Mouse (Mus musculus): ENCODE measurements around the gene Ucn. TPM values are rescaled to one million over a fixed set of nuclear protein-coding genes. Genes with fewer than 3 reads are reported as not detected.

Gene Ucn
- polyA plus RNA-seq, 1 experiment = not detected

DNA sequence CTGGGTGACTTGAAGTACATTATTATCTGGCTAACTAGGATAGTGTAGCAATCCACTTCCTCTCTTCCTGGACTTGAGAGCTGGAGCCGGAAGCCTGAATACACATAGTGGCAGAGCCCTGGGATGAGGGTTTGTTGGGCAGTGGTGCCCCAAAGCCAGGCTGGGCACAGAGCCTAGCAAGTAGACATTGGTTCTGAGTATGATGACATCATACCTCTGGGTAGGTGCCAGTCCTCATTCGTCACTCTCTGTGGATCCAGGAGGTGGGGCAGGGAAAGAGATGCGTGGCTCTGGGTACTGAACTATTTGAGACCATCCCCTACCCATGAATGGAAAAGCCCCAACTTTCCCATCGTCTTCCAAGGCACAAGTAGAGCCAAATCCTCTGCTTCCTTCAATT, 11.2 kb upstream of the Ucn start:
- no peak for TF ChIP-seq EP300 (IDR thresholded peaks at IDR 0.05; ENCODE audit: insufficient read depth, low read depth, low read length)
- no peak for TF ChIP-seq POLR2A (IDR thresholded peaks at IDR 0.05; ENCODE audit: insufficient read depth, low read length)
- no peak for TF ChIP-seq CTCF (IDR thresholded peaks at IDR 0.05; ENCODE audit: low read depth, low read length)
- Histone ChIP-seq H3K4me3 (ENCODE audit: low read depth, low read length) (no peak overlapping the region), H3K9ac (ENCODE audit: low read depth, poor library complexity, severe bottlenecking) (no peak overlapping the region), H3K36me3 (ENCODE audit: control insufficient read depth, insufficient read depth, low read length, poor library complexity, severe bottlenecking) (peaks cover 2% of the 10 kb centered on the region), H3K9me3 (replicated peaks; ENCODE audit: control insufficient read depth, insufficient read depth, low read length, poor library complexity, severe bottlenecking) (no peaks in the 10 kb centered on the region), H3K4me1 (ENCODE audit: control insufficient read depth, insufficient read depth, low read length) (no peaks in the 10 kb centered on the region), H3K27me3 (ENCODE audit: control insufficient read depth, insufficient read depth, low read length, poor library complexity, severe bottlenecking) (no peaks in the 10 kb centered on the region), H3K27ac (ENCODE audit: insufficient read depth, low read length) (no peak overlapping the region)

GRCm38 (mm10) chr5:31138968-31139425, 368 bp upstream of the Ucn start:
- H3K27ac ChIP-seq (ENCODE audit: insufficient read depth, low read length) = no peak overlapping the region
- H3K9ac ChIP-seq (ENCODE audit: low read depth, poor library complexity, severe bottlenecking) = no peak overlapping the region
- no peaks in the 10 kb centered on the region for H3K9me3 ChIP-seq (replicated peaks; ENCODE audit: control insufficient read depth, insufficient read depth, low read length, poor library complexity, severe bottlenecking)
- no peak overlapping the region for H3K4me3 ChIP-seq (ENCODE audit: low read depth, low read length)
- H3K4me1 ChIP-seq (ENCODE audit: control insufficient read depth, insufficient read depth, low read length) = no peaks in the 10 kb centered on the region
- no peaks in the 10 kb centered on the region for H3K36me3 ChIP-seq (ENCODE audit: control insufficient read depth, insufficient read depth, low read length, poor library complexity, severe bottlenecking)
- TF ChIP-seq CTCF (IDR thresholded peaks at IDR 0.05; ENCODE audit: low read depth, low read length) (no peak), POLR2A (IDR thresholded peaks at IDR 0.05; ENCODE audit: insufficient read depth, low read length) (no peak), EP300 (IDR thresholded peaks at IDR 0.05; ENCODE audit: insufficient read depth, low read depth, low read length) (no peak)
- H3K27me3 ChIP-seq (ENCODE audit: control insufficient read depth, insufficient read depth, low read length, poor library complexity, severe bottlenecking) = peaks cover 12% of the 10 kb centered on the region; the same call in 1 of the 2 replicates

DNA sequence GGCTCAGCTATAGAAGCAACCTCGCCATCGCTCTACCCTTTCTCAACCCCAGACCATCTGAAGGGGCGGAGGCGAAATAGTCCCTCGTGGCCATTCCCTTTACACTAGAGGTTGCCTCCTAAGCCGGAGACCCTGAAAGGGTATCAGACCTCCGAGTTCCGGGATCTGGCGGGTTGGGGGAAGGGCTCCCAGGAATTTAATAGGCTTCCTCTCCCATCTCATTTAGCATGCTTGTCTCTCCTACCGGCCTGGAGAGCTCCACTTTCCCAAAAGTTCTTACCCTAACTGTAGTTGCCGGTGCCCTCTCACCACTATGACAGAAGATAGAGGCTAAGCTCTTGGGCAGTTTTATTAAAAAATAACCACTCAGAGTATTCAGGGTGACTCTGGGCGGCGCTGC, 971 bp downstream of the Ucn start:
- peaks cover 12% of the 10 kb centered on the region; the same call in 1 of the 2 replicates for H3K27me3 ChIP-seq (ENCODE audit: control insufficient read depth, insufficient read depth, low read length, poor library complexity, severe bottlenecking)
- H3K27ac ChIP-seq (ENCODE audit: insufficient read depth, low read length) = no peak overlapping the region
- H3K9me3 ChIP-seq (replicated peaks; ENCODE audit: control insufficient read depth, insufficient read depth, low read length, poor library complexity, severe bottlenecking) = no peaks in the 10 kb centered on the region
- TF ChIP-seq CTCF (IDR thresholded peaks at IDR 0.05; ENCODE audit: low read depth, low read length) (no peak), POLR2A (IDR thresholded peaks at IDR 0.05; ENCODE audit: insufficient read depth, low read length) (no peak), EP300 (IDR thresholded peaks at IDR 0.05; ENCODE audit: insufficient read depth, low read depth, low read length) (no peak)
- H3K4me1 ChIP-seq (ENCODE audit: control insufficient read depth, insufficient read depth, low read length) = no peaks in the 10 kb centered on the region
- peak overlapping the region; percentile 23; the same call in 1 of the 2 replicates for H3K9ac ChIP-seq (ENCODE audit: low read depth, poor library complexity, severe bottlenecking)
- H3K36me3 ChIP-seq (ENCODE audit: control insufficient read depth, insufficient read depth, low read length, poor library complexity, severe bottlenecking) = no peaks in the 10 kb centered on the region
- H3K4me3 ChIP-seq (ENCODE audit: low read depth, low read length) = peak overlapping the region; percentile 54

- H3K36me3 ChIP-seq (ENCODE audit: control insufficient read depth, insufficient read depth, low read length, poor library complexity, severe bottlenecking) = no peaks in the 10 kb centered on the region
- H3K9ac ChIP-seq (ENCODE audit: low read depth, poor library complexity, severe bottlenecking) = peak overlapping the region; percentile 3
- H3K9me3 ChIP-seq (replicated peaks; ENCODE audit: control insufficient read depth, insufficient read depth, low read length, poor library complexity, severe bottlenecking) = no peaks in the 10 kb centered on the region
- H3K4me3 ChIP-seq (ENCODE audit: low read depth, low read length) = peak overlapping the region; percentile 31
- TF ChIP-seq EP300 (IDR thresholded peaks at IDR 0.05; ENCODE audit: insufficient read depth, low read depth, low read length) = no peak
- TF ChIP-seq CTCF (IDR thresholded peaks at IDR 0.05; ENCODE audit: low read depth, low read length) = no peak
- TF ChIP-seq POLR2A (IDR thresholded peaks at IDR 0.05; ENCODE audit: insufficient read depth, low read length) = no peak
- H3K27me3 ChIP-seq (ENCODE audit: control insufficient read depth, insufficient read depth, low read length, poor library complexity, severe bottlenecking) = peaks cover 12% of the 10 kb centered on the region; the same call in 1 of the 2 replicates
- no peak overlapping the region for H3K27ac ChIP-seq (ENCODE audit: insufficient read depth, low read length)
- H3K4me1 ChIP-seq (ENCODE audit: control insufficient read depth, insufficient read depth, low read length) = no peaks in the 10 kb centered on the region
Measured at GRCm38 (mm10) chr5:31136730-31137424, 1.8 kb downstream of the Ucn start.

DNA sequence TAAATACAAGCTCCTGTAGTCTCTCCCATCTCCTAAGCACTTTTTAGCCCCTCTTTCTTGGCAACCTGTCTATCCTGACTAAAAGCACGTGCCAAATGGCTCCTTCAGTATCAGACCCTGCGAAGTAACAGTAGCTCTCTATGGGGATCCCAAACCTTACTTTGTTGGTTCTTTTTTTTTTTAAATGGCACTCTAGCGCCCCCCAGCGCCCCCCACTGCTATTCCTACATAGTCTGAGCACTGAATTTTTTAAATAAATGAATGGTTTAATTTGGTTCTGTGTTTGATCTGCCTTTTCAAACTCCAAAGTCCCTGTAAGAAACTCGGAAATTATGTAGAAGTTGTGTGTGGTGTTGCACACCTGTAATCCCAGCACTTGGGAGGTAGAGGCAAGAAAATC, 12.6 kb downstream of the Ucn start:
- Histone ChIP-seq H3K27ac (ENCODE audit: insufficient read depth, low read length) (no peak overlapping the region), H3K9ac (ENCODE audit: low read depth, poor library complexity, severe bottlenecking) (no peak overlapping the region), H3K27me3 (ENCODE audit: control insufficient read depth, insufficient read depth, low read length, poor library complexity, severe bottlenecking) (no peaks in the 10 kb centered on the region), H3K4me3 (ENCODE audit: low read depth, low read length) (no peak overlapping the region), H3K36me3 (ENCODE audit: control insufficient read depth, insufficient read depth, low read length, poor library complexity, severe bottlenecking) (no peaks in the 10 kb centered on the region), H3K4me1 (ENCODE audit: control insufficient read depth, insufficient read depth, low read length) (no peaks in the 10 kb centered on the region), H3K9me3 (replicated peaks; ENCODE audit: control insufficient read depth, insufficient read depth, low read length, poor library complexity, severe bottlenecking) (no peaks in the 10 kb centered on the region)
- TF ChIP-seq CTCF (IDR thresholded peaks at IDR 0.05; ENCODE audit: low read depth, low read length) = peak; percentile 30
- TF ChIP-seq EP300 (IDR thresholded peaks at IDR 0.05; ENCODE audit: insufficient read depth, low read depth, low read length) = no peak

DNA sequence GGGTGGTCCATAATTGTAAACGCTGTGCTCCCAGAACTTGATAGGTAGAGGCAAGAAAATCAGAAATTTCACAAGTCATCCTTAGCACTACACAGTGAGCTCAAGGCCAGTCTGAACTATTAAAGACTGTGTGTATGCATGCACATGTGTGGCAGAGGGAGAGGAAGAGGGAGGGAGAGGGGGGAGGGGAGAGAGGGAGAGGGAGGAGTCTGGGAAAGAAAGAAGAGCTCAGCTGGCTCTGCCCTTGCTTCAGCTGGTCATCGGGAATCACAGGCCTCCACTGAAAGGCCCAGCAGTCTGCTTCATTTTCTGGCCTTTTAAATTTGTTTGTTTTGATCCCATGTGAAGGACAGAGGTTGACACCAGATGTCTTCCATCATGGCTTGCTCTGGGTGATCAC, 15.1 kb downstream of the Ucn start:
- TF ChIP-seq CTCF (IDR thresholded peaks at IDR 0.05; ENCODE audit: low read depth, low read length) (no peak), EP300 (IDR thresholded peaks at IDR 0.05; ENCODE audit: insufficient read depth, low read depth, low read length) (no peak), POLR2A (IDR thresholded peaks at IDR 0.05; ENCODE audit: insufficient read depth, low read length) (no peak)
- Histone ChIP-seq H3K27ac (ENCODE audit: insufficient read depth, low read length) (no peak overlapping the region), H3K9ac (ENCODE audit: low read depth, poor library complexity, severe bottlenecking) (no peak overlapping the region), H3K9me3 (replicated peaks; ENCODE audit: control insufficient read depth, insufficient read depth, low read length, poor library complexity, severe bottlenecking) (no peaks in the 10 kb centered on the region), H3K36me3 (ENCODE audit: control insufficient read depth, insufficient read depth, low read length, poor library complexity, severe bottlenecking) (no peaks in the 10 kb centered on the region), H3K27me3 (ENCODE audit: control insufficient read depth, insufficient read depth, low read length, poor library complexity, severe bottlenecking) (no peaks in the 10 kb centered on the region), H3K4me3 (ENCODE audit: low read depth, low read length) (no peak overlapping the region), H3K4me1 (ENCODE audit: control insufficient read depth, insufficient read depth, low read length) (no peaks in the 10 kb centered on the region)

Data from ES-Bruce4 (cell line).